ENCODE assay signal across 9 mouse cellular contexts in genomic region chr7:97747176-97747707, GRCm38 (mm10). TPM values are rescaled to one million over a fixed set of nuclear protein-coding genes. Genes with fewer than 3 reads are reported as not detected.
DNase-seq lines count a peak whose midpoint lies in the region; ATAC-seq and TF ChIP-seq lines count a peak whose summit lies in the region.
"Had no signal": no experiment of that assay in that cellular context is flagged by ENCODE, and none has a peak within 500 bp of the region (broad histone marks: within the 10 kb centered on the region; RNA-seq: fewer than 3 reads in every experiment).

No protein-coding gene starts in this region.

- no peak for ATAC-seq in forebrain, embryonic 12.5 days (ENCODE audit: low FRiP score)
- peak; percentile 19; the same call in 1 of the 2 replicates for ATAC-seq in common myeloid progenitor, adult 5-6 weeks (replicated peaks; ENCODE audit: low read depth, poor library complexity, severe bottlenecking)
- ATAC-seq in liver, embryonic 13.5 days (ENCODE audit: low read depth) = peak; percentile 91

- H3K9ac ChIP-seq in forebrain, embryonic 12.5 days = no peak overlapping the region
- peak overlapping the region; percentile 63 for H3K9ac ChIP-seq in liver, embryonic 13.5 days

- TF ChIP-seq CTCF in lung, adult 2 months (IDR thresholded peaks at IDR 0.05; ENCODE audit: insufficient read depth, low read length) = no peak

- no peaks in the 10 kb centered on the region for H3K9me3 ChIP-seq in forebrain, embryonic 10.5 days
- H3K9me3 ChIP-seq in forebrain, embryonic 12.5 days = no peaks in the 10 kb centered on the region
- H3K9me3 ChIP-seq in liver, embryonic 13.5 days (replicated peaks) = no peaks in the 10 kb centered on the region
- no peaks in the 10 kb centered on the region for H3K9me3 ChIP-seq in embryonic facial prominence, embryonic 10.5 days
- H3K9me3 ChIP-seq: midbrain, embryonic 10.5 days had no signal

- no peaks in the 10 kb centered on the region for H3K36me3 ChIP-seq in forebrain, embryonic 10.5 days (replicated peaks)
- no peaks in the 10 kb centered on the region for H3K36me3 ChIP-seq in forebrain, embryonic 12.5 days (replicated peaks)
- H3K36me3 ChIP-seq in liver, embryonic 13.5 days = no peaks in the 10 kb centered on the region
- H3K36me3 ChIP-seq in embryonic facial prominence, embryonic 10.5 days (replicated peaks) = no peaks in the 10 kb centered on the region
- H3K36me3 ChIP-seq: midbrain, embryonic 10.5 days had no signal

- TF ChIP-seq POLR2A in lung, adult 2 months (IDR thresholded peaks at IDR 0.05; ENCODE audit: borderline replicate concordance, extremely low read depth, low read depth, low read length) = no peak

- 75% methylated on average over 4 of the region's 4 CpGs for WGBS in forebrain, embryonic 10.5 days
- WGBS in forebrain, embryonic 12.5 days = 69% methylated on average over 4 of the region's 4 CpGs
- WGBS in liver, embryonic 13.5 days (ENCODE audit: insufficient replicate concordance) = 15% methylated on average over 4 of the region's 4 CpGs
- WGBS in lung, adult 2 months = 64% methylated on average over 4 of the region's 4 CpGs
- 67% methylated on average over 4 of the region's 4 CpGs for WGBS in embryonic facial prominence, embryonic 10.5 days

- H3K4me2 ChIP-seq in forebrain, embryonic 12.5 days = no peak overlapping the region
- peak overlapping the region; percentile 73 for H3K4me2 ChIP-seq in liver, embryonic 13.5 days

- DNase-seq in forebrain, embryonic 10.5 days (ENCODE audit: extremely low spot score, low spot score) = no peak
- peak; percentile 61 for DNase-seq in 416B (ENCODE audit: low read depth)
- DNase-seq in liver, embryonic 13.5 days = peak; percentile 69
- DNase-seq in lung, adult 2 months = no peak
- DNase-seq in embryonic facial prominence, embryonic 10.5 days (ENCODE audit: low spot score) = no peak
- no peak for DNase-seq in lung, postnatal 25 days (ENCODE audit: low spot score)

- H3K4me1 ChIP-seq in forebrain, embryonic 10.5 days = peaks cover 33% of the 10 kb centered on the region
- peaks cover 20% of the 10 kb centered on the region for H3K4me1 ChIP-seq in forebrain, embryonic 12.5 days
- H3K4me1 ChIP-seq in liver, embryonic 13.5 days (replicated peaks) = peaks cover 53% of the 10 kb centered on the region
- no peaks in the 10 kb centered on the region; the same call in 1 of the 2 replicates for H3K4me1 ChIP-seq in lung, adult 2 months (ENCODE audit: control insufficient read depth, insufficient read depth, low read length)
- H3K4me1 ChIP-seq in embryonic facial prominence, embryonic 10.5 days = peaks cover 24% of the 10 kb centered on the region

- H3K27me3 ChIP-seq in forebrain, embryonic 10.5 days (ENCODE audit: poor library complexity, severe bottlenecking) = peaks cover 12% of the 10 kb centered on the region
- H3K27me3 ChIP-seq in forebrain, embryonic 12.5 days = no peaks in the 10 kb centered on the region
- H3K27me3 ChIP-seq in liver, embryonic 13.5 days = no peaks in the 10 kb centered on the region
- H3K27me3 ChIP-seq in embryonic facial prominence, embryonic 10.5 days (replicated peaks; ENCODE audit: low read depth, poor library complexity, severe bottlenecking) = no peaks in the 10 kb centered on the region

- no peak overlapping the region for H3K4me3 ChIP-seq in forebrain, embryonic 10.5 days
- no peak overlapping the region for H3K4me3 ChIP-seq in forebrain, embryonic 12.5 days (replicated peaks)
- no peak overlapping the region for H3K4me3 ChIP-seq in liver, embryonic 13.5 days (replicated peaks)
- H3K4me3 ChIP-seq in lung, adult 2 months (replicated peaks; ENCODE audit: extremely low read depth, low read depth, low read length) = no peak overlapping the region
- H3K4me3 ChIP-seq in embryonic facial prominence, embryonic 10.5 days = no peak overlapping the region
- H3K4me3 ChIP-seq: midbrain, embryonic 10.5 days had no signal

- 0 out of 2 replicates have a peak overlapping the region, but pooled peaks have one; percentile 0 for H3K27ac ChIP-seq in forebrain, embryonic 10.5 days
- H3K27ac ChIP-seq in forebrain, embryonic 12.5 days = no peak overlapping the region
- H3K27ac ChIP-seq in liver, embryonic 13.5 days = peak overlapping the region; percentile 95
- H3K27ac ChIP-seq in embryonic facial prominence, embryonic 10.5 days (replicated peaks) = no peak overlapping the region
- H3K27ac ChIP-seq: midbrain, embryonic 10.5 days had no signal

RNA-seq across cellular contexts. Expression of gene Aqp11, which starts 9.2 kb away (rescaled TPM):
- 3.0 and 4.1 TPM in 2 replicates for polyA plus RNA-seq in forebrain, embryonic 10.5 days (2016; fragmentation: Nextera tagmentation; extraction: Ambion mirVana)
- 3.9 and 5.6 TPM in 2 replicates for polyA plus RNA-seq in forebrain, embryonic 12.5 days (2016; fragmentation: Nextera tagmentation; extraction: Ambion mirVana)
- total RNA-seq in common myeloid progenitor, adult 5-6 weeks (2017) = 5.2 and 14.0 TPM in 2 replicates
- polyA plus RNA-seq in liver, embryonic 13.5 days (2015; fragmentation: Nextera tagmentation; extraction: Ambion mirVana) = 15.6 and 15.9 TPM in 2 replicates
- polyA plus RNA-seq in lung, adult 2 months (2012; rRNA removed) = 5.0 and 5.4 TPM in 2 replicates
- 3.2 and 4.0 TPM in 2 replicates for polyA plus RNA-seq in embryonic facial prominence, embryonic 10.5 days (2016; fragmentation: Nextera tagmentation; extraction: Ambion mirVana)

RNA-seq across cellular contexts. Expression of gene Pak1, which starts 41.1 kb away (rescaled TPM):
- polyA plus RNA-seq in forebrain, embryonic 10.5 days (2016; fragmentation: Nextera tagmentation; extraction: Ambion mirVana) = 44.1 and 50.0 TPM in 2 replicates
- polyA plus RNA-seq in forebrain, embryonic 12.5 days (2016; fragmentation: Nextera tagmentation; extraction: Ambion mirVana) = 91.2 and 96.3 TPM in 2 replicates
- total RNA-seq in common myeloid progenitor, adult 5-6 weeks (2017) = 49.3 and 51.2 TPM in 2 replicates
- 6.7 and 8.8 TPM in 2 replicates for polyA plus RNA-seq in liver, embryonic 13.5 days (2015; fragmentation: Nextera tagmentation; extraction: Ambion mirVana)
- 7.2 and 7.5 TPM in 2 replicates for polyA plus RNA-seq in lung, adult 2 months (2012; rRNA removed)
- polyA plus RNA-seq in embryonic facial prominence, embryonic 10.5 days (2016; fragmentation: Nextera tagmentation; extraction: Ambion mirVana) = 43.6 and 44.2 TPM in 2 replicates

RNA-seq across cellular contexts. Expression of gene Clns1a, which starts 50.8 kb away (rescaled TPM):
- 308 and 310 TPM in 2 replicates for polyA plus RNA-seq in forebrain, embryonic 10.5 days (2016; fragmentation: Nextera tagmentation; extraction: Ambion mirVana)
- 216 and 226 TPM in 2 replicates for polyA plus RNA-seq in forebrain, embryonic 12.5 days (2016; fragmentation: Nextera tagmentation; extraction: Ambion mirVana)
- 158 and 175 TPM in 2 replicates for total RNA-seq in common myeloid progenitor, adult 5-6 weeks (2017)
- polyA plus RNA-seq in liver, embryonic 13.5 days (2015; fragmentation: Nextera tagmentation; extraction: Ambion mirVana) = 104 and 110 TPM in 2 replicates
- polyA plus RNA-seq in lung, adult 2 months (2012; rRNA removed) = 20.4 and 21.6 TPM in 2 replicates
- 296 and 321 TPM in 2 replicates for polyA plus RNA-seq in embryonic facial prominence, embryonic 10.5 days (2016; fragmentation: Nextera tagmentation; extraction: Ambion mirVana)

Comparison
In these comparisons a context has a peak if more than half of its experiments do, and no peak if none do; other contexts are left out.
1. H3K27ac ChIP-seq: peak in forebrain, embryonic 10.5 days (single experiment) and liver, embryonic 13.5 days (single experiment); none in forebrain, embryonic 12.5 days (single experiment) and embryonic facial prominence, embryonic 10.5 days (single experiment).
2. DNase-seq: peak in 416B (single experiment) and liver, embryonic 13.5 days (single experiment); none in forebrain, embryonic 10.5 days (single experiment), lung, adult 2 months (single experiment), embryonic facial prominence, embryonic 10.5 days (single experiment) and lung, postnatal 25 days (single experiment).